Mouse (Mus musculus) cerebellum, adult (tissue): Measurements from ENCODE around the gene Acad10.
"Not testable (repeated sequence)": the region's sequence is repeated elsewhere in the genome, so short reads cannot be mapped to it uniquely, and the experiment has no call there.

ENCODE experiments used
- ATAC-seq: cut with Nextera tagmentation; 2 replicates; pipeline ENCODE4 v1.9.2; 2017; ENCODE audit warnings: mild to moderate bottlenecking, moderate library complexity, mixed read lengths; ENCODE audit not compliant: insufficient number of reproducible peaks, low FRiP score, low TSS enrichment

The Acad10 gene

DNA sequence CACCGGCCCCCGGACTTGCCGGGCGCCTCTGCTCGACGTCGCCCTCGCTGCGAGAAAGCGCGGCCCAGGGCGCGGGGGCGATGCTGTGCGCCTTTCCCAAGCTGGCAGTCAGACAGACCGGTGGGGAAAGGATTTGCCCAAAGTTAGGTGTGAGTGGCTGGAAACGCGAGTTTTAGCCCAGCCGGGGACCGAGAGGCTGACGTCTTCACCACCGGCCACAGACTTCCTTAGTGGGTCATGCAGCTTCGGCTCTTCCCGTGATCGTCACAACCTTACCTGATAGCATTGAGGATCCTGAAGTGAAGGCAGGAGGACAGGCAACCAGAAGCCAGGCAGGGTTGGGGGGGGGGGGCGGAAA is 562 bp upstream of the Acad10 start:
- no peak for ATAC-seq

DNA sequence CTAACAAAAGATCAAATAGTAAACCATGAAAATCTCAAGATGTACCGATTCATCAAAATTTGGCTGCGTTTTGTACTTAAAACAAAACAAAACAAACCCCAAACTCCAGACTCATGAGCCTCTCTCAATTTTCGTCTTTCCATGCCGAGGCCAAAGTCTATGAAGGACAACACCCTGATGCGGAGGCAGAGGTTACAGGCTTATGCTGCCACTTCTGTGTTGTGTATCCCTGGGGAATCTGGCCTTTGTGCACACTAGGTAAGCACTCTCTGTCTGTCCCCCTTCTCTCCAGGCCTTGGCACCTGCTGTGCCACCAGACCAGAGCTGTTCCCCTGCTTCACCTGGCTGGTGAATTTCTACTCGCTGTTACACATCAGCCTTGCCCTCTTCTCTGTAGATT is 2.7 kb downstream of the Acad10 start:
- ATAC-seq = not testable (repeated sequence)

DNA sequence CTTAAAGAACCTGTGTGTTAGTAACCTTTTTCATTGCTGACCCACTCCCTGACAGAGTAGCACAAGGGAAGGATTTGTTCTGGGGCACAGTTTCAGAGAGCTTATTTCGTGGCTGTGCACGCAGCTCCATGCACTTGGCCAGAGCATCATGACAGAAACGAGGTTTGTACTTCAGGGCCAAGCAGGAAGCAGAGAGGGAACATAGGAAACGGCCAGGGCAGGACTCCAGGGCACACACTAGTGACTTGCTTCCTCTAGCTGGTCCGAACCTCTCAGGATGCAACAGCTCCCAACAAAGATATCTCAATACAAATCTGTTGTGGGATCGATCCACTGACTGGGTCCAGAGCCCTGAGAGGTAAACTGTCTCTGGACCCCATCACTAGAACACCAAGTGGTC is 3.4 kb downstream of the Acad10 start:
- ATAC-seq = not testable (repeated sequence)

DNA sequence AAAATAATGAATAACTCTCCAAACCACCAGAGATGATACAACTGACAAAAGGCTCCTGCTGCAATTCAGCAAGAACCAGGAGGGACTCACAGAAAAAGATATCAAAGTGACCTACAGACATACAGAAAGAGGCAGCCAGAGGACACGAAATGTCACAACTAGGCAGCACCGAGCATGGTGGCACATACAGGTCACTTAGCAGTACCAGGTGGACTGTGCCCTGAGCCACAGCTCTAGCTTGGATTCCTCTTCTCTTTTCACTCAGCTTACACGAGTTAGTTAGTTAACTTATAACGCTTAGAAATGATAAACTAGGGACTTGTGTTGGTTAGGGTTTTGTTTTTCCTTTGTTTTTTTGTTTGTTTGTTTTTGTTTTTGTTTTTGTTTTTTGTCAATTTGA is 5.8 kb downstream of the Acad10 start:
- ATAC-seq = no peak

DNA sequence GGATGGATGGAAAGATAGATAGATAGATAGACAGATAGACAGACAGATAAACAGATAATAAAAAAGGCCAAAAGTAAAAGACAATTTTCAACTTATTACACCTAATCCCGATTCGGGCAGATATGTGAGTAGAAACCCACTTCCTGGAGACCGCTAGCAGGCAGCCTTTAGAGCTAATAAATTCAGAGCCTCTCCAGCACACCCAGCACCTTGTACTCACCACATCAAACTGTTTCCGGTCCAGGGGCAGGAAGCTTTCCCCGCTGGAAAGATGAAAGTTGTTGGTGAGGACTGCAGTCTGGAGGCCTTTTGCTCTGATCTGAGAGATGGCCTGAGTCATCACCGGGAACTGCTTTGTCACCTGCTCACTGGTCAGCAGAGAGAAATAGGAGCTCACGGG is 11.2 kb downstream of the Acad10 start:
- no peak for ATAC-seq

DNA sequence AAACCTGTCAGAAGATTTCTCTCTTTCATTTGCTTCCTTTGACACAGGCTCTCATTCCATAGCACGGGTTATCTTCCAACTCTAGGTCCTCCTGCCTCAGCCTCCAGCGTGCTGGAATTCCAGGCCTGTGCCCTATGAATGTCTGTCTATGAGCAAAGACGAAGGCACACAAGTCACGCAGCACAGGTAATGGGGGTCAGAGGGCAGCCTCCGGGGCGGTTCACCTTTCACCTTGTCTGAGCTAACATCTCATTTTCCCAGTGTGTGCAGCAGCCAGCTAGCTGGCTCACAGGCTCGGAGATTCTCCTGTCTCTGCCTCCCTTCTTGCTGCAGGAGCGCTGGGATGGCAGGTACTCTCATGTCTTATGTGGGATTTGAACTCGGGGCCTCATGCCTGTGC is 20.7 kb downstream of the Acad10 start:
- ATAC-seq = no peak

DNA sequence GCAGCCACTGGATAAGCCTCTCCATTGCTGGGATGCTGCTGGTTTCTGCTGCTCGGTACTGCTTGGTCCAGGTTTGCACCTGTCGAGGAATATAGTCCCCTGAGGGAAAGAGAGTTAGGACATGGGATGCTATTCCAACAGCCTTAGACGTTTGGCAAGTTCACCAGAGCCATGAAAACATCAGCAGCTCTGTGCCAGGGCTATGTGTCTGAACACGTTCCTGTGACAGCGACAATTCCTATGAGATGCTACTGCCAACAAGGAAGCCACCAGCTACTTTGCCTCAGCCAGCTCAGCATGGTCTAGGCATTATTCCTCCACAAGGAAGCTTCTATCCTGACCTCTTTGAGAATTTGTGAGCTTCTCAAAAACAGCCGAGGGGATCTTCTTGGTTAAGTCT is 23.0 kb downstream of the Acad10 start:
- ATAC-seq = no peak

DNA sequence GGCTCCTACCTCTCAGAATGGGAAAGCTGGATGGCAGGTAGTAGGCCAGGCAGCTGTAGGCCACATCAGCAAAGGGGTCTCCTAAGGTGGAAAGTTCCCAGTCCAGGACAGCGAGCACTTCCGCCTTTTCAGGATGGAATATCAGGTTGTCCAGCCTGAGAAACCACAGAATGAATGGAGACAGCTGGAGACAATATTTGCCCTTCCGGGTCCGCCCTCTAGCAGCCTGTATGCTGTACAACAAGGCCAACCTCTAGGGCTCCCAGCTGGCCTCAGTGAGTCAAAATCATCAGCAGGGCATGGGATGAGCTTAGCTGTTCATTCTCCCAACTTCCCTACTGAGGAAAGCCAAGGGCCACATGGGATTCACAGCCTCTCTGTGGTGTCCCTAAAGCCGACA is 25.6 kb downstream of the Acad10 start:
- no peak for ATAC-seq

DNA sequence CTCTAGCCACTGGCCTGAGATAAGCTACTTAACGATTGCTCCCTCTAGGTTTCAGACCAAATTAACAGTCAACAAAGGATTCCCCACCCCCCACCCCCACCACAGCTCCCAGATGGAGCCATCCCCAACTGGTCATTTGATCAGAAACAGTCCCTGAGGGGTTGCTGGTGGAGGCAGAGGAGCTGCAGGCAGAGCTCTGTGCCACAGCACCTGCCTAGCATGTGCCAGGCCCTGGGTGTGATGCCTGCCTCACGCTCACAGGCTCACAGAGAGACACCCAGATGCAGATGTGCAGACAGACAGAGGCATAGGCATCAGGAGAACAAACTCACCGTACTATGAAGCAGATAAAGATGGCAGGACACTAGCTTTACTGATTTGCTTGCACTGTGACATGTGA is 27.5 kb downstream of the Acad10 start:
- no peak for ATAC-seq

DNA sequence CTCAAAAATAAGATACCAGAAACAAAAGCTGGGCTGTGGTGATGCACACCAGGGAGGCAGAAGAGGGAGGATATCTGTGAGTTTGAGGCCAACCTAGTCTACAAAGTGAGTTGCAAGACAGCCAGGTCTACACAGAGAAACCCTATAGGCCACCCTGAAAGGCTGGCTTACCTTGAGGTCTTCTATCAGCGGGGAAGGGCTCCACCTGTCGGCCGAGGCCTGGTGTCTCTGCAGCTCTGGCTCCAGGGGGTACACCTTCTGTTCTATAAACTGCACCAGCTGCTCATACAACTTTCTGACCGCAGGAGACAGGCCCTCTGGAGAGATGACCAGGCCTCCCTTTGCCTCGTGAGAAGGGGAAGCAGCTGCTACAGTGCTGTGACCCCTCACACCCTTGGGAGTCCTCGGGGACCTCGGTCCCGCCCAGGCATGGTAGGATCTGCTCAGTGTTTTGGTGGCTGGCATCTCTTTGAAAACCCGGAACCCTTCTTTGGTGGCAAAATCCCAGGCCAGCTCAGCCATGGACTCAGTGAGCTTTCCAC is 29.1 kb downstream of the Acad10 start:
- ATAC-seq = not testable (repeated sequence)

DNA sequence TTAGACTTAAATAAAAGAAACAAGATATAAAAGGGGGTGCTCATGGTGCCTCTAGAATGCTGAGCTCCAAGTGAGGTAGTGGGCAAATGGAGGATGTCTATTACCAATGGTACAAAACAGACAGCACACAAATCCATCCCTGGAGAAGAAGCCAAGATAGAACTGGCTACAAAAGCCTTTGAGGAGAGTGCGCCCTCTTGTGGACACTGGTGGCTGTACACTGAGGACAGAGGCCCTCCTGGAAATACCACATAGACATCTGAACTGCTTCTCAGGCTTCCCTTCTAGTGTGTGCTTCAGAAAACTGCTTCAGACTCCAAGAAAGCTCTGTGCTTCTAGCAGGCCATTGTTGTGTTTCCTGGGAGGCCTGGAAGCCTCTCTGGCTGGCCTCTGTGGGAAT is 32.4 kb downstream of the Acad10 start:
- no peak; the same call in 1 of the 2 replicates for ATAC-seq

DNA sequence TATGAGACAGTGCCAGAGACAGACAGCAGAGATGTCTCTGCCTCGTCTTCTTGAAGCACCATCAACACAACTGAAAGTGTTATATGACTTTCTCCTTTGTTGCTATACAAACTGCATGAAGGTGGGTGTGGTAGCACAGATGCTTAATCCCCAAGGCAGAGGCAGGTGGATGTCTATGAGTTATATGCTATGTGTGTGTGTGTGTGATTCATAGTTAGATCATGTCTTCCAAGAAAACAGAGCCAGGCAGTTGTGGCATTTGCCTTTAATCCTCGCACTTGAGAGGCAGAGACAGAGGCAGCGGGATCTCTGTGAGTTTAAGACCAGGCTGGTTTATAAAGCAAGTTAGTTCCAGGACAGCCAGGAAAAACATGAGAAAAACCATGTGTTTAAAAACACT is 37.1 kb downstream of the Acad10 start:
- ATAC-seq = no peak

DNA sequence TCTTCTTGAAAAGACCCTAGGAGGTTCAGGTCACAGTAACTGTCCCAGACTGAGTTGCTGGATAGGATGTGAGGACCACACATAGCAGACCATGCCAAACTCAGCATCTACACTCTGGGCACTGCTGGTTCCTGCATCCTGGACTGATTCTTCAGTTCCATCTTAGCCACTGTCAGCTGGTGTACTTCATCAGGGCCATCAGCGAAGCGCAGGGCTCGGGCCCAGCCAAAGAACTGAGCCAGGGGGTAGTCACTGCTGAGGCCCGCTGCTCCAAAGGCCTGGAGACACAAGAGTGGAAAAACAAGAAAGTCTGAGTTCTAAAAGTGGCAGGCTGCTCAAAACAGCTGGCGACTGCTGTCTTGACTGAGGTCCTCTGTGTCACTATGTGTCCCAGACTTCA is 39.2 kb downstream of the Acad10 start:
- ATAC-seq = no peak

DNA sequence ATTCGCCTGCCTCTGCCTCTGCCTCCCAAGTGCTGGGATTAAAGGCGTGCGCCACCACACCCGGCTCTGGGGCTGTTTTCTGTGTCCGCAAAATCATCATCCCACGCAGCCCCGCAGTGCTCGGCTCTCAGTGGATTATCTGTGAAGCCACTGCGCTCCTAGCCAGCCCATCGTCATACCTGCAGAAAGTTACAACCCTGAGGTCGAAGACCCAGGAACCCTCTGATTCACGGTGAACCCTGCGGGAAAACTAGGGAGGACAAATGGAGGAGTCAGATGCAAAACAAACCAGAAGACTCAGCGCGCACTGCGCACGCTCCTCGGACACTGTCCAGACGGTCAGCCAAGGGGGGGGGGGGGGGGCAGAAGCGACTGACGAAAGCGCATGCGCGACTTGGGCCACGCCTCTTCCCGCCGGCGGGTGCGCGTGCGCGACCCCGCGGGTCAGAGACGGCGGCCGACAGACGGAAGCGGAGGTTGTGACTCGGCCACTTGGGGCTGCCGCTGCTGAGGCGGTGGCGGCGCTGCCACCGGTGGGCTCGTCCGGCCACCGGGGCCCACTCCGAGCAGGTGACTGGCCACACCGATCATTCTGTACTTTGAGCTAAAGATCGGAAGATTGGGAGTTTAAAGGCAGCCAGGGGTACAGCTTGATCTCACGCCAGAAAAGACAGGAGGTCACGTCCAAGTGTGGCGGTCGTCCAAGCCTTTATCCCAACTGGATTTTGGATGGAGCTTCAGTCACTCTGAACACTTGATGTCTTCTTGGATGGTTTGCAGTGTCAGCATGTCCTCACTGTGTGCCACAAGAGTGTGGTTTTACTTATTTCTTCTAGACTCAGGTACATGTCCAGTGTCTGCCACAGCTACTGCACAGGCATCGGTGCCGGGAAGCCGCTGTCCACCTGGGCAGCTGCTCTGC is 41.5 kb downstream of the Acad10 start, which contains the start of gene Acad12:
Gene Acad12 (minus strand): TSS at position 347 of the 922 bp plus-strand sequence.
- peak; percentile 87; the same call in 1 of the 2 replicates for ATAC-seq

DNA sequence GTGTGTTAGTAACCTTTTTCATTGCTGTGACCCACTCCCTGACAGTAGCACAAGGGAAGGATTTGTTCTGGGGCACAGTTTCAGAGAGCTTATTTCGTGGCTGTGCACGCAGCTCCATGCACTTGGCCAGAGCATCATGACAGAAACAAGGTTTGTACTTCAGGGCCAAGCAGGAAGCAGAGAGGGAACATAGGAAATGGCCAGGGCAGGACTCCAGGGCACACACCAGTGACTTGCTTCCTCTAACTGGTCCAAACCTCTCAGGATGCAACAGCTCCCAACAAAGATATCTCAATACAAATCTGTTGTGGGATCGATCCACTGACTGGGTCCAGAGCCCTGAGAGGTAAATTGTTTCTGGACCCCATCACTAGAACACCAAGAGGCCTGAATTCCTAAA is 45.4 kb downstream of the Acad10 start:
- not testable (repeated sequence) for ATAC-seq

DNA sequence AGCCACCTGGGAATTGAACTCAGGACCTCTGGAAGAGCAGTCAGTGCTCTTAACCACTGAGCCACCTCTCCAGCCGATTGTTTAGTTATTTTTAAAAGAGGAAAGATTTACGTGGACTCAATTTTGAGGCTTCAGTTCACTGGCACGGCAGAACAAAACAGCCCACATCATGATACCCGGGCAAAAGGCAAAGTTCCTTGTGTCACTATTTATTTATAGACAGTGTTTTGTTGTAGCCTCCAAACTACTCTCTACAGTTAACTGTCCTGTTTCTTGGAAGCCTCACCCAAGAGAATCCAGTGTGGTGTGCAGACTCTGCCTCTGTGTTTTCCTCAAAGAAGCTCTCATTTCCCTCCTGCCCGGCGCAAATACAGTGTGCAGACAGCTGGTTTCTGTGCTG is 48.3 kb downstream of the Acad10 start:
- no peak for ATAC-seq

DNA sequence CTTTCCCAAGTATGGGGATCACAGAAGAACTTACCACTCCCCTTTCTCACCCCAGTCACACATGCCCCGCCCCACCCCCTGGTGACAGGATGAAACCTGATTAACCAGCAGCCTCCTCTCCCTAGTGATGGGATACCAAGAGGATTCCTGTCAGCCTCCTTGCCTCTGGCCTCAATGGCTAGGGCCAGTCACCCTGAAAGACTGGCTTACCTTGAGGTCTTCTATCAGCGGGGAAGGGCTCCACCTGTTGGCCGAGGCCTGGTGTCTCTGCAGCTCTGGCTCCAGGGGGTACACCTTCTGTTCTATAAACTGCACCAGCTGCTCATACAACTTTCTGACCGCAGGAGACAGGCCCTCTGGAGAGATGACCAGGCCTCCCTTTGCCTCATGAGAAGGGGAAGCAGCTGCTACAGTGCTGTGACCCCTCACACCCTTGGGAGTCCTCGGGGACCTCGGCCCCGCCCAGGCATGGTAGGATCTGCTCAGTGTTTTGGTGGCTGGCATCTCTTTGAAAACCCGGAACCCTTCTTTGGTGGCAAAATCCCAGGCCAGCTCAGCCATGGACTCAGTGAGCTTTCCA is 50.7 kb downstream of the Acad10 start:
- ATAC-seq = not testable (repeated sequence)

DNA sequence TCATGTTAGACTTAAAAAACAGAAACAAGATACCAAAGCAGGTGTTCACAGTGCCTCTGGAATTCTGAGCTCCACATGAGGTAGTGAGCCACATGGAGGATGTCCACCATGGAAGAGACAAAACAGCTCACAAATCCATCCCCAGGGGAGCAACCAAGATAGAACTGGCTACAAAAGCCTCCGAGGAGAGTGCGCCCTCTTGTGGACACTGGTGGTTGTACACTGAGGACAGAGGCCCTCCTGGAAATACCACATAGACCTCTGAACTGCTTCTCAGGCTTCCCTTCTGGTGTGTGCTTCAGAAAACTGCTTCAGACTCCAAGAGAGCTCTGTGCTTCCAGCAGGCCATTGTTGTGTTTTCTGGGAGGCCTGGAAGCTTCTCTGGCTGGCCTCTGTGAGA is 54.2 kb downstream of the Acad10 start:
- ATAC-seq = no peak

DNA sequence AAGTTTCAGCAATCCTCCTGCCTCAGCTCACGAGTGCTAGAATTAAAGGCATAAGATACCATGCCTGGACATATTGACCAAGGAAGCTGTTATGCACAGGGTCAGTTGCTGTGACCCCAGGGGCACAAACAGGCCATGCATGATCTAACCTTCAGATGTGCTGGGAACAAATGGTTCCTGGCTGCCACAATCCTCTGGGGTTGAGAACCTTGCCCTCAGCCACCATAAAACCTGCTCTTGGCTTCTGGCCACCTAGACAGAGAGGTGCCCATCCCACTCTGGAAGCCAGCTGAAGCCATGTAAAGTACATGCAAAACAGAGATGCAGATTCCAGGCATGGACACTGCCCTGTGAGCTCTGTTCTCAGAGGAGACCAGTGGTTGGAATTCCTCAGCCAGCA is 56.5 kb downstream of the Acad10 start:
- ATAC-seq = not testable (repeated sequence)

DNA sequence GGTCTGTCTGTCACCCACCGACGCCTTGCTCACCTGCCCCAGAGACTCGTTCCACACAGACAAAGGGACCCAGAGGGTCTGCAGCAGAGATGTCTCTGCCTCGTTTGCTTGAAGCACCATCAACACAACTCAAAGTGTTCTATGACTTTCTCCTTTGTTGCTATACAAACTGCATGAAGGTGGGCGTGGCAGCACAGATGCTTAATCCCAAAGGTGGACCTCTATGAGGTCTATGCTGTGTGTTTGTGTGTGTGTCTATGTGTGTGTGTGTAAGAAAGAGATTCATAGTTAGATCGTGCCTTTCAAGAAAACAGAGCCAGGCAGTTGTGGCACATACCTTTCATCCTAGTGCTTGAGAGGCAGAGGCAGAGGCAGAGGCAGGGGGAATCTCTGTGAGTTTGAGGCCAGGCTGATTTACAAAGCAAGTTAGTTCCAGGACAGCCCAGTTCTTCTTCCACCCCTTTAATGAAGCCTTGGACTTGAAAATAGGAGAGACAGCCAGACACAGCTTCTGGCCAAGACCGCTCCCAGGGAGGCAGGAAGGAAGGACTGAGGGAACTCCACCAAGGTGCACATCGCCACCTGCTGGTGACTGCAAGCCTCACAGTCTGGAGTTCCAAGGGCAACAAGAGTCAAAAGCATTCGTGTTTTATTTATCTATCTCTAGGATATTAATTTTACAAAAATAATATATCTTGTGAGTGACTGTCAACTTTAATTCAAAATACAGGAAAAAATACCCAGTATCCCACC is 58.6 kb downstream of the Acad10 start:
- peak; percentile 64; the same call in 1 of the 2 replicates for ATAC-seq
